Mouse (Mus musculus): ENCODE data around the gene Nwd1.

DNA sequence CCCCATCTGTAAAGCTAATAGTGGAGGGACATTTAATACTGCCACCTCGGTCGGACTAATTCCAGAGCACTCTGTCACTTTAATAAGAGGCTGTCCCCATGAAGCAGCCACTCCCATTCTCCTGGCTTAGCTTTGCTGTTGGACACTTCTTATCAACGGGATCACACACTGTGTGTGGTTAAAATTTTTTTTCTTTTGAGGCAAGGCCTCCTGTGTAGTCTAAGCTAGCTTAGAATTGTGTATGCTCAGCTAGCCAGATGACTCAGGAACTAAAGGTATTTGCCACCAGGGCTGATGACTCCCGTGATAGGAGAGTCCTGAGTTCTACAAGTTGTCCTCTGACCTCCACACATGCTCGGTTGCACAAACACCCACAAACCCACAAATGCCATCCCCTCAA, 18.9 kb downstream of the Nwd1 start:
- TF ChIP-seq EP300 (optimal IDR thresholded peaks at IDR 0.05): no peak
- no peak for TF ChIP-seq CTCF (IDR thresholded peaks at IDR 0.05; ENCODE audit: low read depth)

All from stomach, postnatal 0 days (tissue).